Mouse (Mus musculus) left cerebral cortex, adult 8-10 months (tissue): ENCODE results near the gene Rnf44. TPM values are rescaled to one million over a fixed set of nuclear protein-coding genes. Genes with fewer than 3 reads are reported as not detected.

Experiments used
- DNase-seq, 2 experiments: peaks; one replicate each; pipeline ENCODE4 v3.0.0; 2022; ENCODE audit warnings: low spot score in 2 of 2
- total RNA-seq, 4 experiments: library from RNA; stranded (reverse); gene quantifications; 2 replicates each; pipeline ENCODE4 v1.2.4; 2022

Gene Rnf44
- total RNA-seq, 4 experiments from 2014 or later: 141 to 159 (median 144) TPM

DNA sequence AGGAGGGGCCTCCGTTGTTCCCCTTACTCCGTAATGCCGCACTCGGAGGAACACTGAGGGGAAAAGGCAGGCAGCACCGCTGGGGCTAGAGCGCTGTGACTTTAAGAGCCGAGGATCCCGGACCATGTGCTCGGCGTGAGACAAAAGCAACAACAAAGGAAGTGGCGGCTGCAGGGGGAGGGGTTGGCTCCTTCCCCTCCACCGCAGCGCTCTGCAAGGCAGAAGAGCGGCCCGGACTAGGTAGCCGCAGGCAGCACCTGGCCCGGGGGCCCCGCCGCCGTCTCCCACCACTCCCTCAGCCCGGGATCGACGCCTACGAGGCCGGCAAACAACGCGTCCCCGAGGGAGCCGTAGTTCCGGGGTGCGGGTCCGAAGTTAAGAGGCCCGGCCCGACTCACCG, 6.6 kb downstream of the Rnf44 start:
- DNase-seq: peak; percentile 52 to 69

DNA sequence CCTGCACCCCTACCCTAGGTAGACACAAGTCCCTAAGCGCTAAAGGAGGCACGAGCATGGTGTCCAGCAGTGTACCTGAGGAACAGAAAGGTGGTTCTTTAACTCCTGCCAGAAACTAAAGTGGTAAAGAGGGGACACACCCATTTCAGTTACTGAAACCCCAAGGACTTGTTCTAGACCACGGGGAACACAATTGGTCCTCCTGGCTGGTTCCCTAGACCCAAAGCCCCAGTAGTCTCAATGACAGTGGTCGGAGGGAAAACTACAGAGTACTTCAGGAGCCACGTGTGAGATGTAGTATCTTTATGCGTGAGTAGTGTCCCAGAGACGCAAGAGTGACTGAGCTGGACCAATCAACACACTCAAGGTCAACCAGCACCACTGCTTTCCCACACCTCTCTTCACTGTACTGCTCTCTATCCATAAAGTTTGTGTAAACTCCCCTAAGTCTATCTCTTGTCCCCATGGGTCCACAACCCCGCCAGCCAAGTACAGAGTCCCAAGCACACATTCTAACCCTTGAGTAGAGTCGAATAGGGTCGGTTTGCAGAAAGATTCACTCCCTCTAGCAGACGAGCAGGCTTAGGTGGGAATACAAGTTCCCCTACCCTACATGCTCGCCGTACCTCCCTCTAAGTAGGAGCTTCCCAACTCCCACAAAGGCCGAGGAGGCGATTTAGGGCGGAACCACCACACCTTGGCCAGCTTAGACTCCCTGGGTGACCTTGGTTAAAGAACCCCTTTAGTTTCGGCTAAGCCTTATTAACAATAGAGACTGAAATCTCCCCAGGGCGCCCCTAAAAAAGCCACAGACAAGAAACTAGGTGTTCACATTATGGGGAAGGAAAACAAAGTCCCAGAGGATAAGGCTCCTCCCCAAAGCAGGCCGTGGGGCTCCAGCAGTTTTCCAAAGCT, 7.3 kb downstream of the Rnf44 start:
- no peak for DNase-seq

DNA sequence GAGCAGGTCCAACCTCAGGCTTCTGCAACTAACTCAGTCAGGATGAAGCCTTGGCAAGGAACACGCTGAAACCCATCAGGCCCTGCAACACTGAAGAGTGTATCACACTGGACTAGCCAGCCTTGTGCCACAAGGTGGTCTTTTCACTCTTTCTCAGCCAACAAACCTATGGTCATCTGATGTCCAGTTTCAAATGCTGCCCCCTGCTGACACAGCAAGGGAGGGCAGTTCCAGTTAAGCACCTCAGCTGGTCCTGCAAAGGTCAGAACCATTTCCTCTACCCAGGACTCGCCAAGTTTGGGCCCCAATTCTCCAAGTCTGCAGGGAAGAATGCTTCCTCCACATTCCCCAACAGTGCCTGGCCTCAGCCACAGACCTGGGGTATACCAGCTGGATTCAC, 8.5 kb downstream of the Rnf44 start:
- no peak for DNase-seq

DNA sequence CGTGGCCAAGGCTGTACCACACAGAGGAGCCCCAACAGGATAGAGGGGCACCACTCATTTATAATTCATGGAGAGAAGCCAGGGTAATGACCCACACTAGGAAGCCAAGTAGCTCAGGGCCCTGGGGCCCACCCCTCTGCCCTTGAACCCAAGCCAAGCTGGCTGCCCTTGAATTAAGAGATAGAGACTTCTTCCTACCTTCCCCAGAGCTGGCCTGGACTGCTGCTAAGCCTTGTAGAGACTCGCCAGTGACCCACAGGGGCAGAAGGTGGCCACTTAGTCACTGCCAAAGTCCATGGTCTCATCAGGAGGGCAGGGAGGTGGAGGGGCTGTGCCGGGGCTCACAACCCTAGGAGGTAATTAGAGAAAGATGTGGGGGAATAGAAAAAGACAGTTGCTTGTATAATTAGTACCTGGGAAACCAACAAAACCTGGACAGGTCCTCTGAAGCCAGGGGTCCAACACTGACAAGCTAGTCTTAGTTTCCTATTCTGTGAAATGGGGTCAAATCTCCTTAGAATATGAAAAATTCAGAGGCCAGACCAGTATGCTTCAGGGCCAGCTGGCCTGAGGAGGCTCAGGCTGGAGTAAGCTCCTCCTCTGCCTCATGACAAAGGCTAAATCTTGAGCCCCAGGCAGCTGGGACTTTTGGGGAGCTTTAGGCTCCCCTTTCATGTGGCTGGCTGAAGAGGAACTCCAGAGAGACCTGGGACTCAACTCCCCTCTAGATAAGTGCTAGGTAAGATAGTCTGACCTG, 9.4 kb downstream of the Rnf44 start:
- no peak for DNase-seq

DNA sequence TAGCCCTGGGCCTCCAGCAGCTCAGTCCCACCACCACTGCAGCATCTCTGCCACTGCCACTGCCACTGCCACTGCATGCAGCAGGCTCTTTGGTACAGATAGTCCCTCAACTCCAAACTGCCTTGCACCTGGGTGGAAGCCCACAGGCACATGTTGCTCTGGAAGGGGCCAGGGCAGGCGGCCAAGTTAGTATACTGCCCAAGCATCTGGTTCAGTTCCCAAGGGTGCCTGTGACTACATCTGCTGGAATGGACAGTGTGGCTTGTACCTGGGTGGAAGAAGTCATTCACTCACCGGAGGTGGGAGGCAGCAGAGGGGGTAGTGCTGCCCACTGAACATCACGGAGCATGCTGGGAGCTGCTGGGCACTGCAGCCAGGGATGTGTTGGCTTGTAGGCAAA, 10.4 kb downstream of the Rnf44 start:
- no peak for DNase-seq

DNA sequence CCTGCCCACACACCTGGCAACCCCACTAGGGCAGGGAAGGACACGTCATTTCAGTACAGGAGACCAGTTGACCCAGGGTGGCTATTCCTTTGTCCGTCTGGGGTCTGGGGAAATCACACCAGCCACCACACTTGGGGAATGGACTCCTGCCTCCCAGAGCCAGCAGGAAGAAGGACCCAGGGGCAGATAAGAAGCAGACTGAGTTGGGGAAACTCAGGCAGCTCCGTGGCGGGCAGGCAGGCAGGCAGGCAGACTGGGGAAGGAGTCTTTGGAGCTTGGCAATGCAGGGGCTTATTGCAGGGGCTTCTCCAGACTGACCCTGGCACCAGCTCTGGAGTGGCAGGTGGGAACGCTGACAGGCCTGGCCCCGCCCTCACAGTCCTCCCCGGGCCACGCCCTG, 12.4 kb downstream of the Rnf44 start:
- no peak for DNase-seq

DNA sequence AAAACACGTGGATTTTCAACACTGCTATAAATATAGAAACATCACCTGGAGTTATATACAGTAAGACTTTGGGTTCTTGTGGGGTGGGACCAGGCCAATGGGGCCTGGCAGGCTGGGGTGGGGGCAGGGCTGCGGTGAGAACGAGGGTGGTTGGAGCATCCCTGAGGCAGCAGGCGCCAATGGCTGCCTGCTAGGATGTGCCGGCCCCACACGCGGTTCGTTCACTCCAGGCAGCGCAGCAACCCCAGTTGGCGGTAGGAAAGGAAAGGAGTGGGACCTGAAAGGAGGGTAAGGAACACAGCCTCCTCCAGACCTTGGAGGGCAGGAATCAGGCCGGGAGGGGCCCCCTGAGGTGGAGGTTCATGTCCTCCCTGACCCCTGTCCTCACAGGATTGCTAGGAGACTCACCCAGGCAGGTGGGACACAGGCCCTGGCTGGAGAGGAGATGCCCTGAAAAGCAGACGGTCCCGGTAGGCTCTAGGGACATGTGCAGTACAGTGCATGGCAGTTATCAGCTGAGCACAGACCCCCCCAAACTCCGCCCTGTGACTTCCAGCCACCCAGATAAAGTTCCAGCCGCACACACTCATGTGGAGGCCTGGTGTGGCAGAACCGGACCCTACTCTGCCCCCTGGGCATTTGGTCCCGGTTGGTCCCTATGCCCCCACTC, 13.4 kb downstream of the Rnf44 start:
- DNase-seq: no peak

DNA sequence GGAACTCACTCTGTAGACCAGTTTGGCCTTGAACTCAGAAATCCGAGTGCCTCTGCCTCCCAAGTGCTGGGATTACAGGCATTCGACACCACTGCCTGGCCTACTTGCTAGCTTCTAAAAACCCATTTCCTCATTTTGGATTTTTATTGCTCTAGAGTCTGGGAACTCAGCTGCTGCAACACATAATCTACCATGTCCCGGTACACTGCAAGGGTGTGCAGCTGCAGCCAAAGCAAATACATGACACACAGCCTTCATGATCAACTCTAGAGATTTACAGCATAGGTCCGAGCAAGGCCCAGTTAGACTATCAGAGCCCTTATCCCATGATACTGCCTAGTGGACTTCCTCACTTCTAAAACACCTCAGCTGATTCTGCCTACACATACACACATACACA, 15.4 kb downstream of the Rnf44 start:
- DNase-seq: no peak

DNA sequence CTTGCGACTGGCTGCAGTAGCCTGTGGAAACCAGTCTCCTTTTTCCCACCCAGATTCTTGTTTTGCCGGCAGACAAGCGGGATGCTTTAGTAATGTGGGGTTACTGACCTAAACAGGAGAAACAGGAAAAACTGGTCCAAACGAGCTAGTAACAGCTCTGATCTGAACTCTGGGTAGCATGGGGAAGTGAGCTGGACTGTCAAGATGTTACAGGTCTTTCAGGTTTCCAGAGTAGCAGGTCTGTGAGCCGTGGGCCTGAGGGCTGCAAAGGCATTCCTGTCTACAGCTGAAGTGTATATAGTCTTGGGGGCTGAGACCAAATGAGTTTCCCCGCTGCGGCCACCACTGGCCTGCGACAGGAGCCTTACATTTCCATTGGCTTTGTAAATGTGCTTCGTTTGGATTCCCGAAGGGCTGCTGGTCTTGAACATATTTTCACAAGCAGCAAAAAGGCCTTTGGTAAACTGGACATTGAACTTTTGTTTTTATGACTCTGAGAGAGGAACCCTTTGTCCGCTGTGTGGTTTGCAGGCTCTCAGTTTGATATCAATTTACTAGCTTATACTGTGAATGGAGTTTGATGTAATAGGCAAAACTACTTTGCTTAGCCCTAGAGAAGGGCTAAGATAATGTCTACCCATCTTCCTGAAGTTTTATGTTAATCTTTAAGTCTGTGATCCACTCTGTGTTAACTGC, 17.7 kb downstream of the Rnf44 start:
- DNase-seq: no peak

DNA sequence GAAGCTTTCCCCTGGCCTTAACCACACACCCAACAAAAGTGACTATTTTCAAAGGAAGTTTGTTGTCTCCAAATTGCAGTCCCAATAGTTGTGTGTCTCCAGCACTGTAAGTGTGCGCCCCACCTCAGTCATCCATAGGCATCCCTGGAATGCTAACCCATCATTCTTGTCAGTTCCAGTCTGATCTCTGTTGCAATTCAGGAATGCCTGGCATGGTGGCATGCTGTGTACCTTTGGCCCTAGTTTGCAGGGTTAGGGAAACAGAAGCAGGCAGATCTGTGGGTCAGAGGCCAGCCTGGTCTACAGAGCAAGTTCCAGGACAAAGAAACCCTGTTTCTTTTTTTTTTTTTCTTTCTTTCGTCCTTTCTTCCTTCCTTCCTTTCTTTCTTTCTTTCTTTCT, 23.2 kb downstream of the Rnf44 start:
- DNase-seq: no peak

DNA sequence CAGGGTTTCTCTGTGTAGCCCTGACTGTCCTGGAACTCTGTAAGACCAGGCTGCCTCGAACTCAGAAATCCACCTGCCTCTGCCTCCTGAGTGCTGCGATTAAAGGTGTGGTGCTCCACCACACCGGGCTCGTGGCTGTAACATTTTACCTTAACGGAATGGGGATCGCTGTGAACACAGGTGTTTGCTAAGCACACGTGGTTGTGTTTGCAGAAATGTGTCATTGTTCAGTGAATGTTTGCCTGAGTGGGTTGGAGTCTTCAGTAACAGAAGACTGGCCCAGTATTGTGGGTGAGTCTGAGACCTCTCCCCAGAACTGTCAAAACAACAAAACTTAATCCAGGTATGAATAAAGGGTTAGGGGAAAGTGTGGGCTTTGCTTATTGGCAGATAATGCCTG, 28.6 kb downstream of the Rnf44 start:
- no peak for DNase-seq

DNA sequence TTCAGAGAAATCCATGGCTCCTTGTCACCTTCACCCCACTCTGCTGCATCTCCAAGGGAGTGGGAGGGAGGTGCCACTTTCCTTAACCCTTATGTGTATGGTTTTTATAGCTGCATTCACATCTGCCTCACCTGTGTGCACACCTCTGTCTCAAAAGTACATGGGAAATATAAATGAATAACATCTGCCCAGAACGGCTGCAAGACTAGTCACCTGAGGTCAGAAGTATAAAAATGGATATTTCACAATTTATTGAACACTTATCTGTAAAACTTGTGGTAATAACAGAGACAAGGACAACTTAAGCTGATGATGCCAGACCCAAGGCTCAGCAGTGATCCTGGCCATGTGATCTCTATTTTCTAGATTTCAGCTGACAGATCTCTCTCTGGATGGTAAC, 29.2 kb downstream of the Rnf44 start:
- DNase-seq: no peak

DNA sequence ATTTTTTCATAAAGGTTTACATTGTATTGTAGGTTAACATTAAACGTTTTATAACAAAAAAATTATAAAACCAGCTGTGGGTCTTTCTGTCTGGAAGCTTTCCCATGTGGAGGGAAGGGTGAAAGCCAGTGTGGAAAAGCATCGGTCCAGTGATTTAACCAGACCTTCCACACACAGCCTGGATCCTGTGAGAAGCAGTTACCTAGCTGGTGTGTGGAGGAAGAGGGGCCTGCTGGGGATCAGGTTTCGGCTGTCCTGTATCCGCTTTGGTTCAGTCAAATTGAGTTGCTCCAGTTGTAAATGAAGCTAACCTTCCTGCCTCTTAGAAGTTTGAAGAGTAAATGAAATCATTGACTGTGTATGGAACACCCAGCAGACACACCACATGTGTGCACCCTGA, 29.7 kb downstream of the Rnf44 start:
- no peak for DNase-seq

DNA sequence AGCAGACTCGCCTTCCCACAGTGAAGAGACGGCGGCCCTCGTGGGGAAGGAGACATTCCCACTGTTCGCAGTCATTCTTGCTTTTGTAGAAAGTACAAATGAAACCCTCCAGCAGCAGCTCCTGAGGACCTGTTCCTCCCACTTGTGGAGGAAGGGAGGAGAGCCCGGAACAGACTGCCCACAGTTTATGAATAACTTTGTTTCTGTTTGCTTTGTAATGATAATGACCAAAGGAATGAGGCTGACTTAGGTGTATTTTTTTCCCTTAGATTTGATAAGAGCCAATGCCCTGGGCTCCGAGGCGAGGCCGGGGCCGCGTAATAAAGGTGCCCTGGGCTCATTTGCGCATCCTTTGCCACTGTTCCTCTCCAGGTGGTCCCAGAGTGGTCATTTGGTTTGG, 32.3 kb downstream of the Rnf44 start:
- no peak for DNase-seq

DNA sequence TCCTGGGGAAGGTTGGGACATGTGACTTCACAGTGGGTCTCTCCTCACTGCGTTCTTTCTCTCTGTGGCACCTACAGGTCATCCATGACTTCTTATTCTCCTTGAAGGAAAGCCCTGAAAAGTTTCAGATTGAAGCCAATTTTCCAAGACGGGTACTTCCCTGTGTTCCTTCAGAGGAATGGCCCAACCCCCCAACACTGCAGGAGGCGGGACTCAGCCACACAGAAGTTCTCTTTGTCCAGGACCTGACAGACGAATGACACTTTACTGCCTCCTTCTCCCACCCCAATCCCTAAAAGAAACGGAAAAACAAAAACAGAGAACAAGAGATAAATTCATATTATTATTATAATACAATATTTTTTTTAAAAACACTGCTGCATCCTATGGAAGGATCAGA, 32.8 kb downstream of the Rnf44 start:
- DNase-seq: no peak

DNA sequence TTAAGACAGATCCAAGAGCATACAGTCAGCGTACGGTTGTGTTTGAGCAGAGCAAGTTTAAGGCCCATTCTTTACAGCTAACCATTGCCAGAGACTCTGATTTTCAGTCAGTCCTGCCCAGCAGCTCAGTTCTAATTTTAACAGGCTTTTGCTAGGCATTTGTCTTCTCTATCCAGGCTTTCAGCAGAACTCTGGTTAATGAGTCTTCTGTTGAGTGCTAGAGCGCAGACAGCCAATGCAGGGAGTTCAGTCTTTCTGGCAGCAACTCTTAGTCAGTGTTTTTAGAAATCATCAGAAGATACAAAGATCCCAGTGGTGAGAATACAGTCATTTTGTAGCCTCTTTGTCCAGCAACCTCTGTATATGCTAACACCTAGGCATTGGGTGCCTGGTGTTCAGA, 43.2 kb downstream of the Rnf44 start:
- DNase-seq: no peak

DNA sequence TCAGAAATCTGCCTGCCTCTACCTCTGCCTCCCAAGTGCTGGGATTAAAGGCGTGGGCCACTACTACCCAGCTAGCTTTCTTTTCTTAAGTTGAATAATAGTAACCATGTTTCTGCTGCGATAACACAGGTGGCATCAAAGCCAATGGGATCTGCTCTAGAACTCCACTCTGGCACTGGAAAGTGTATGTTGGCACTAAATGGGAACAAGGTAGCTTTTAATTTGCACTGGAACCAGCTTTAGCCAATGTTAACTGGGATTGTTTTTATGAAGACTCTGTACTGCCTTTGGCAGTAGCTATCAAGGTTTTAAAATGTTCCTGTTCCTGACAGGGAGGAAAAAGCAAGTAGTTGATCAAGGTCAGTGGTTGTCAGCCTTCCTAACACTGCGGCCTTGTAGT, 58.7 kb downstream of the Rnf44 start:
- DNase-seq: no peak

DNA sequence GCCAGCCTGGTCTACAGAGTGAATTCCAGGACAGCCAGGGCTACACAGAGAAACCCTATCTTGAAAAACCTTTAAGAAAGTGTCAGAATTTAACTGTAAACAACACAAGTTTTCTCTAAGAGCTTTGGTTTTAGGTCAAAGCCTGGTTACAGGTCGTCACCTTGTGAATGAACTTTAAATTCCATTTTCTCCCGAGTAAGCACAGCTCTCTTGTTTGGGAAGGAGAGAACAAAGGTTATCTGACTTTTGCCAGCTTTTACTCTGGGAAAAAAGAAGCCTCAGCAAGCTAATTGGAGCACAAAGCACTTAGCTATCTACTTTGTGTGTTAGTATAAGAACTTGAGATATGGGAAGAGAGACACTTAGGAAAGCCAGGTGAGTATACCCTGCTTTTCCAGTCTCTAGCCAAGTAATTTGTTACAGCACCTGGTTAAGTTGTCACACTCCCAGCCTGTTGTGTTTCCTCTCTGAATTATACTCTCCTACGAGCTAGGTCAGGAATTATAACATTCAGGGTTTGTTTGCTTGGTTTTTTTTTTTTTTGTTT, 60.9 kb downstream of the Rnf44 start:
- no peak for DNase-seq
